Mouse (Mus musculus): ENCODE results near the gene Lysmd1.
"Not testable (repeated sequence)": the region's sequence is repeated elsewhere in the genome, so short reads cannot be mapped to it uniquely, and the experiment has no call there.

The Lysmd1 gene

DNA sequence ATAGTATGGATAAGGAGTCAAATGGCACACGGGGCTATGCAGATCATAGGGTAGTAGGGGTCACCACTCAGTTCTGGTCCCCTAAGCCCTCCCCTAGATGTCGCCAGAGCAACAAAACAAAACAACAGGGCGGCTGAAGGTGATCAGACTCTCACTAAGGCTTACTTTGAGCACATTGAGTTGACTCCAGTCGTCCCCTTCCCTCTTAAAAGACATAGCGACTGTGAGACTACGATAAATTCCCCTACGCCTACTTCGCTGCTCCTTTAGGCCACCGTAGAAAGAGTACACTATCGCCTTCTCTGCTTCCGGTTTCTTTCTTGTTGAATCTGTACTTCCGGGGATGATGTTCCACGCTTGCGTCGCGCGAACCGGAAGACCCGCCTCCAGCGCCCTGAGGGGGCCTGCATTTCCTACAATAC lies at the start of gene Lysmd1, which contains the start of gene Scnm1:
Lysmd1 (plus strand) TSS at position 409 of the 422 bp plus-strand sequence.
Scnm1 (minus strand) TSS at position 332 of the 422 bp plus-strand sequence.
- peak; percentile 96 for DNase-seq (ENCODE audit: low read depth, low spot score)

DNA sequence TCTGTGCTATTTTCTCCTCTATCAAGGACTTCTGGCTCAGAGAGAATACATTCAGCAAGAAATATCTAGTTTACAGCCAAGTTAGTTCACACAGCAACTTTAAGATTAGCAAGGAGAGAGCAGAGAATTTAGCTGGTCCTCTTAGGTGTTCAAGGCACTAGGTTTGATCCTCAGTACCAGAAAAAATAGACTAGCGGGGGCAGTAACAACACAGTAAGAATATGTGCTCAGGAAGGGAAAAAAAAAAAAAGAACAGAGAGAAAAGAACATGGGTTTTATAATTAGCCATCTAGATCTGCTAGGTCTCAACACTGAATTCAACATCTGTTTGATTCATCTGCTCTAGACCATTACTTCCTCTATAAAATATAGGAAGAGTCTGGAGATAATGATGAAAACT lies 45.8 kb upstream of the Lysmd1 start:
- DNase-seq (ENCODE audit: low read depth, low spot score), result no peak

DNA sequence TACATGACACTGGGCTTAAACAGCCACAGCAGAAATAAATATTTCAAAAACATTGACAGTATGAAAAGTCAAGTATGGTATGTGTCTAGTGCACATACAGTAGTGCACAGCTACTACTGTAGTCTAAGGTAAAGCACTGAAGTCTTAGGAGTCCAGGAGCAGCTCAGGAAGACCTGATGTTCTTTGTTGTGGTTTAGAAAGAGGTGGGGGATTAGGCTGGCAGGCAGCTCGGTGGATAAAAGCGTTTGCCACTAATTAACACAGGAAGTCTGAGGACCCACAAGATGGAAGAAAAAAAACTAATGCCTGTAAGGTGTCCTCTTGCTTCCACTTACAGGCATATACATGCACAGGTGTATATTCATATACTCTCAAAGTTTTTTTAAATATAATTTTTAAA lies 33.0 kb upstream of the Lysmd1 start:
- DNase-seq (ENCODE audit: low read depth, low spot score), result peak; percentile 43

DNA sequence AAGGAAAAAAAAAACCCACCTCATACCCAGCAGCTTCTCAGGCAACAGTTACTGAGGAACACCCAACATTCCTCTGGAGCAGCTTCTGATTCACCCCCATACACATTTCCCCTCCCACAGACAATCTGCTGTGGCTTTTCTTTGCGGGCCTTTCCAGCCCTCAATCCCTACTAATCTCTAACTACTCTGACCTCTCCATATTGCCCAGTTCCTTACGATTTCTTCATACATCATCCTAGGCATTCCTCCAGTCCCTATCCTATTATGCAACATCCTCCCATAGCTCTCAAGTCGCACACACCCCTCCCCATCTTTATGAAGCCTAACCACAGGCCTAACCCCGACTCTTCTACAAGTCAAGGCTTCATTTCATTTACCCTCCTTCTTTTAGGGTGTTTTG lies 28.8 kb upstream of the Lysmd1 start:
- DNase-seq (ENCODE audit: low read depth, low spot score), result no peak

DNA sequence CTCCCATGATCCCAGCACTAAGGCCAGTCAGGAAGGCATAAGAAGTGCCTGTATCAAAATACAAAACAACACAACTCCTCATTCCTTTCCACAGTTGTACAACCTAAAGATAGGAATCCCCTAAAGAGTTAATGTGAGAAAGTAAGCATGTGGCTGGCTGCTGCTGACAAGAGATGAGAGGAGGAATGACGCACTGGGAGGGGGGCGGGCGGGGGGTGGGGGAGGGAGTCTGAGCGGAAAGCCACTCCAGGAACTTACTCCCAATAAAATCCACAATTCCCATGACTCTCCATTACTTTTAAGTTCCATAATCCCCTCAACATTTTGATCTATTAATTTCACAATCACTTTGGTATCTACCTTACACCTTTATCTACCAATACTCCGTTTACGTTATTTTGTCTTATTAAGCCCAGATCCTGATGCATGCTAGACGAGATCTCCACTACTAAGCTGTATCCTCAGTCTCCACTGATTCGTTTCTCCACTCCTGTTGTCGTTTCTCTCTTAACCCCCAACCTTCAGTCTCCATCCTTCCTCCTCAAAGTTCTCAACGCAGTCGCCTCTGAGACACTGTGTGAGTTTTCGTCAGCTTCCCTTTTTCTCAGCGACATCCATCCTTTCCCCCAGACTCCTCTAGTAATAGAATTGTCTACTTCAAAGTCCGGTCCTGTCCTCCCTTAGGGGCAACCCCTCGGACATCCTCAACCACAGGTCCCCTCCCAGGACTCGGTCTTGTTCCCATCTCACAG lies 28.1 kb upstream of the Lysmd1 start:
- peak; percentile 22 for DNase-seq (ENCODE audit: low read depth, low spot score)

DNA sequence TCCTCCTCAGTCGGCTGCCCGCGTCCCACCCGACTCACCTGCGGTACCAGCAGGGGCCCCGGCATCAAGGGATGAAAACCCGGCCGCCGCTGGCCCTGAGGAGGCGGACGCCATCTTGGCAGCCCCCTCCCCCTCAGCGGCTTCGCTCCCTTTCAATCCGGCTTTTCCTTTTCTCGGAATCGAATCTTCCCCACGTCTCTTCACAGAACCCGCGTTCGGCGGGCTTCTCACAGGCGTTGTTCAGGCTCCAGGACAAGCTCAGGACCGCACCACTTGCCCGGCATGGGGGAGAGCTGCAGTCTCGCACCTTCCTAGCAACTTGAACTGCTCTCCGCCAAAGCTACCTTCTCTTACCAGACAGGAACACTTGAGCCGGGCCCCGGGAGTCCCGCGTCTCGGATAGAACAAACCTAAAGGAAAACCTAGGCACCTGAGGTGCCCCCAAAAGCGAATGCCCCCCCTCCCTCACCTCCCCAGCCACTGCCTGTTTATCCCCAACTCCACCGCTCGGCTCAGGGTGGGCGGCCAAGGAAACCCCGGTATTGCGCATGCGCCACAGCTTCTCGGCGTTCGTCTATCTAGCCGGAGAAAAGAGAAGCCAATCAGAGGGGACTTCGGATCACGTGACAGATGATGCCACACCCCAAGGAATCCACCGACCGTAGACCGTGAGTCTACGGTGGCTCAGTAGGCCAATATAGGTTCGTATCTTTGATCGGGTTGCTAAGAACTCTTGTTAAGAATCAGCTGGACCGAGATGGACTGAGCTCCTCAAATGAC lies 27.4 kb upstream of the Lysmd1 start, which contains the start of gene Pip5k1a:
Pip5k1a (minus strand) TSS at position 593 of the 780 bp plus-strand sequence.
- DNase-seq (ENCODE audit: low read depth, low spot score), result peak; percentile 99

DNA sequence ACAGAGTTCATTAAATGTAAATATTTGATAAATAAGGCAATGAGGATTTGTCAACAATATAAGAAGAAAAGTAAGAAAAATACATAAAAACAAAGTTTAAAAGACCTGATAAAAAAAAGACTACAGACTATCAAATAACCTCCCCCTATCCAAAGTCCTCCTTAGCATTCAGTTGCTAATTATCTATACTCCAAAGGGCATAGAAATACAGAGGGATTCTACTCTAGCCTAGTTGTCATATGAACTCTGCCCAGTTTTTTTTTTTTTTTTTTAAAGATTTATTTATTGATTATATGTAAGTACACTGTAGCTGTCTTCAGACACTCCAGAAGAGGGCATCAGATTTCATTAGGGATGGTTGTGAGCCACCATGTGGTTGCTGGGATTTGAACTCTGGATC lies 26.6 kb upstream of the Lysmd1 start:
- not testable (repeated sequence) for DNase-seq (ENCODE audit: low read depth, low spot score)

DNA sequence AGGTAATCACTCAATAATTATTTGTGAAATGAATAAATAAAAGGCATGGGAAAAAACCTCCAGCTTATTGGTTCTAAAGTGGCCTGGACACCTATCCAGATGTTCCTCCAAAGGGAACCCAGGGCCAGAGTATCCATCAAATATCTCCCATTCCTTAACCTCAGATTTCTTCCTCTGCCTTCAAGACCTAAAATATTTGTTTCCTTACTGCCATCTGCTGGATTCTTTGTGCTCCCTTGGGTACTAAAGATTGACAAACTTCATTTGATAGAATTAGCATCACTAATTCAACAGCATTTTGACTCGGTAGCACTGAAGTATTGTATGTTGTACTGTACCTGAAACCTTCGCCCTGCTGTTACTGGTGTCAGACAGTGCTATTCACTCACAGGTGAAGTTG lies 26.0 kb upstream of the Lysmd1 start:
- DNase-seq (ENCODE audit: low read depth, low spot score), result peak; percentile 43

DNA sequence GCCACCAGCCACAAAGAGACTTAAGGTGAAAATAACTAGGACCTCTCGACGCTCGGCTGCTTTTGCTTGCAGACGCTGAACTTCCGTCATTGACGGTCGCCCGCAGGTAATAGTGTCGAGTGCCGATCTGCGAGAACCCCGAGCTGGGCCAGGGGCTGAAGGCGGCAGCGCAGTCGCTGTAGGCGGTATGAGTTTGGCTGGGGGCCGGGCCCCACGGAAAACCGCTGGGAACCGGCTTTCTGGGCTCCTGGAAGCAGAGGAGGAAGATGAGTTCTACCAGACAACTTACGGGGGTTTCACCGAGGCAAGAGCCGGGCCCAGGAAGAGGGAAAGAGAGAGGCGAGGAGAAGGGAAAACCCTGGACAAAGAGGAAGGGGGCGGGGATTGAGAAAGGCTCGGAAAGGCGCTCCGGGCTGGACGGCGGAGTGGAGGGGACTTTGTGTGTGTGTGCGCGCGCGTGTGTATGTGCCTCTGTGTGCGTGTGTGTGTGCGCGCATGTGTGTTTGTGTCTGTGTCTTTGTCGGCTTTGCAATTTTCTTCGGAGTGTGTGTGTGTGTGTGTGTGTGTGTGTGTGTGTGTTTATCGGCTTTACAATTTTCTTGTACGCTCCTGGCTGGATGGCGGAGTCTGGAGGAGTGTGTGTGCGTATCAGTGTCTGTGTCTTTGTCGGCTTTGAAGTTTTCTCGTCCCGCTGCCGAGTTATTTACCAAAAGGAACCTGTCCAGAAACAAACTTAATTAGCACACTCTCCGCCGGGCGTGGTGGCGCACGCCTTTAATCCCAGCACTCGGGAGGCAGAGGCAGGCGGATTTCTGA lies 22.8 kb upstream of the Lysmd1 start, which contains the start of gene Vps72:
Vps72 (plus strand) TSS at position 112 of the 816 bp plus-strand sequence.
- DNase-seq (ENCODE audit: low read depth, low spot score), result peak; percentile 94

DNA sequence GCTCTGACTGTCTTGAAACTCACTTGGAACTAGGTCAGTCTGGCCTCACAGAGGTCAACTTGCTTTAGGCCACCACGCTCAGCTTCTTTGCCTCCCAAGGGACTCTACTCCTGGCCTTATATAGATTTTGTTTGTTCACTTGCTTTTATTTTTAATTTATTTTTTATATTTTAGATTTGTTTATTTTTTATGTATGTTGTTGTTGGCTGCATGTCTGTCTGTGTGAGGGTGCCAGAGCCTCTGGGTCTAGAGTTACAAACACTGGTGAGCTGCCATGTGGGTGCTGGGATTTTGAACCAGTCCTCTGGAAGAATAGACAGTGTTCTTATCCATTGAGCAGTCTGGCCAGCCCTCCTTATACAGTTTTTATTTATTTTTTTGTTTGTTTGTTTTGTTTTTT lies 21.1 kb upstream of the Lysmd1 start:
- DNase-seq (ENCODE audit: low read depth, low spot score), result no peak

DNA sequence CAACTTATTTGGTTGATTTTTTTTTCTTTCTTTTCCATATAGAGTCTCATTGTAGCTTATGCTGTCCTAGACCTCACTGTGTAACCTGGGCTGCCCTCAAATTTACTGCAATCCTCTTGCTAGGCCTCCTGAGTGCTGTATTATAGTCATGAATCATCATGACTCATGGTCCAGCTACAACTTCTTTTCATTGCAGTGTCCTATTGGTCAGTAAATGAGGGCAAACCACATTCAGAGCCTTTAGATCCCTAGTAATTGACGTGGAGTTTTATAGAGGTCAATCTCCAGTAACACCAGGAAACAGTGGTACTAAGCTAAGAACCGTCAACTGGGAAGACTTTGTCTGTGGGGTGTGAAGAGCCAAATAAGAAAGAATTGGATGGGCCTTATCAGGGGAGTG lies 16.1 kb upstream of the Lysmd1 start:
- DNase-seq (ENCODE audit: low read depth, low spot score), result no peak

DNA sequence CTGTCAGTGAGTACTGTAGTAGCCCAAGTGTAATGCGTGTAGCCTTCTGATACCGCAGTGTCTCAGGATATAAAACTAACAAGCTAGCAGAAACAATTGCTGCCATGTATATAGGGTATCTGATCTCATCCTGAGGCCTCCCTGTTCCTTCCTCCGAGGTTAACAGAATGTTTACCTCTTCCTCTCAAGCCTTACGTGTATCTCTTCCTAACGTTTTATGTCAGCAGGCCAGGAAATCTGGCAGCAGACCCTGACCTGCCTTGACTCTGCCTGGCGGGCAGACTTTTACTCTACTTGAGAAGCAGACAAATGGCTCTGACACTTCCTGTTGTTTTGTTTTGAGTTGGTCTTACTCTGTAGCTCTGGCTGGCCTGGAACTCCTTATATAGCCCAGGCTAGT lies 12.3 kb upstream of the Lysmd1 start:
- DNase-seq (ENCODE audit: low read depth, low spot score), result no peak

DNA sequence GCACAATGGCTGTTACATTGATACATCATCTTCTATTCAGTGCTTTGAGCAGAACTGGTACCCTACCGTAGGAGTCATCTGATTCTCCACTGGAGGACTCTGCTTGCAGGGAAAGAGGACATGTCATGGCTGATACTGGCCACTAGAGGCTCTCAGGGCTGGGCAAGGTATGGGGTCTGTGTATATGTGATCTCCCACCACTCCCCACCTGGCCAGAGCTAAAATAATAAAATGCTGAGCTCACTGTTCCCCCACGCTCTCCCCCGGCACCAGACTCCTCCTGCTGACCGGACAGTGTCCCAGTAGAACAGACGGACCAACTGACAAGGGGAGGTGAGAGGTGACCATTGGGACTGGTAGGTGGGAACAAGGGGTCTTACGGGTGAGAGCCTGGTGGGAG lies 9.6 kb upstream of the Lysmd1 start, which contains the start of gene Tmod4:
Tmod4 (plus strand) TSS at position 231 of the 400 bp plus-strand sequence.
- DNase-seq (ENCODE audit: low read depth, low spot score), result peak; percentile 47

DNA sequence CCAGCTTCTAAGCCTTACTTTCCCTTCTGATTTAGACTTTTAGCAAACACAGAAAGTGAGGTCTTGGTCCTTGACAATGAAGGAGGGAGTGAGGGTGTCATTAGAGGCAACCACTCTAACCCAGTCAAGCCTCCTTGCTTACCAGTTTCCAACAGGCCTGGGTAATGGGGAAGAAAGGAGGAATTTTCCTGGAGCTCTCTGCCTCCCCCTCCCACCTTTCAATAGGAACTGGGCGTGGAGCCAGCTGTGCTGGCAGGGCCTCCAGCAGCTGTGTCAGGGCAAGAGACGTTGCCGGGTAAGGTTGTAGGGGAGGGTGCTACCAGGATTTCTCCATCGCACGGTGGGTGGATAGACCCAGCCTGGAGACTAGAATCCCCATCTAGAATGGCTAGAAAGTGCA lies 8.9 kb upstream of the Lysmd1 start:
- DNase-seq (ENCODE audit: low read depth, low spot score), result no peak

DNA sequence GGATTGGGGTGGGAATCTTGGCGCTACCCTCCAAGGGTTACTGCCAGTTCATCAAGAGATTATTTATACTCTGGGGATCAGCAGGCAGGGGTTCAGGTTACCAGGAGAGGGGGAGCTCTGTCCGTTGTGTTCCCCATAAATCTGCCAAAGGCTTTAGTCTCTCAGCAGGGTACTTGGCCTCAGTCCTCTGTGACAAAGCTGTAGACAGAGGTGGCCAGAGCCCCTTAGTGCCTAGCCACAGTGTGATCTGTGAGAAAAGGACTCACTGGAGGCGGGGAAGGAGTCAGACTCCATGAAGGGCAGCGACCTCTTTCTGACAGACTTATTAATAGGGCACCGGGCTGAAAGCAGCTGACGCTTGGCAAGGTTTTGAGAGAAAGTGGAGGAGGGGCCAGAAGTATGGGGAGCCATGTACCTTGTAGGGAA lies 4.6 kb upstream of the Lysmd1 start:
- DNase-seq (ENCODE audit: low read depth, low spot score), result no peak

DNA sequence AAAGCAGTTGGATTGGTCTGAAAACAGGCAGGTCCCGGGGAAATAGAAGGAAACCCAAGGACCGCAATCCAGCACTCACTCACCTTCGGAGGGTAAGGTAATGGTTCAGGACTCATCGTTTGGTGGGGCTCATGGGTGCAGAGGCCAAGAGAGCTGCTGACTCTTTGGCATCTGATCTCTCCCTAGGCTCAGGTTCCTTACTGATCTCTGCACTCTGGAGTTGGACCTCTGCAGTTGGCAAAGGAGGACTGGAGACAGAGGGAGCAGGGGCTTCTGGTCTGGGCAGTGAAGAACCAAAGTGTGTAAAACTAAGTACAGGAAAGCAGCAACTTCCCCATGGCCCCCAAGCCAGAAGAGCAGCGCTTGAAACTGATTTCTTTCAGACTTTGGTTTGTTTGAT lies 3.8 kb upstream of the Lysmd1 start:
- DNase-seq (ENCODE audit: low read depth, low spot score), result no peak

DNA sequence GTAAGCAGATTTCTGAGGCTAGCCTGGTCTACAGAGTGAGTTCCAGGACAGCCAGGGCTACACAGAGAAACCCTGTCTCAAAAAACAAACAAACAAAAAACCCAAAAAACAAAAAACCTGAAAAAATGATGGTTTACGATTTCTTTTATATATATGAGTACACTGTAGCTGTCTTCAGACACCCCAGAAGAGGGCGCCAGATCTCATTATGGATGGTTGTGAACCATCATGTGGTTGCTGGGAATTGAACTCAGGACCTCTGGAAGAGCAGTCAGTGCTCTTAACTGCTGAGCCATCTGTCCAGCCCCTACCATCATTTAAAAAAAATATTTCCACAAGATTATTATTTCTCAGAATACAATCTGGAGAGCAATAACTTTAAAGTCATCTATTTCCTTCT lies 1.5 kb upstream of the Lysmd1 start:
- DNase-seq (ENCODE audit: low read depth, low spot score), result not testable (repeated sequence)

DNA sequence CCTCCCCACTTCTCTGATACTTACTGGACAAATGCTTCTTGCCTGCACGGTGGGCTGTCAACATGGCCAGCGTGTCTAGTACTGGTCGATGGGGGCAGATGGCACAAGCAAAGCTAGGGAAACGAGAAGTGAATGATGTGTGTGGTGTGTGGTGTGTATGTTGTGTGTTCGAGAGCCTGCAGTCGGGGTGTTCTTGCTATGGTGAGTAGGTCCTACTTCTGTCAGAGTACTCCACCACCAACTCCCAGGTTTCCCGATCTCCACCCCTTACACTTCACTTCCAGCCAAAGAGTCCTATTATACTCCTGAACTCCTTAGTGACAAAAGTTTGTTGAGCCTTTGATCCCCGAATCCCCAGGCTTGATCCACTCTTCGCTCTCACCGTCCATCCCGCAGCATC lies 712 bp upstream of the Lysmd1 start:
- DNase-seq (ENCODE audit: low read depth, low spot score), result peak; percentile 13

DNA sequence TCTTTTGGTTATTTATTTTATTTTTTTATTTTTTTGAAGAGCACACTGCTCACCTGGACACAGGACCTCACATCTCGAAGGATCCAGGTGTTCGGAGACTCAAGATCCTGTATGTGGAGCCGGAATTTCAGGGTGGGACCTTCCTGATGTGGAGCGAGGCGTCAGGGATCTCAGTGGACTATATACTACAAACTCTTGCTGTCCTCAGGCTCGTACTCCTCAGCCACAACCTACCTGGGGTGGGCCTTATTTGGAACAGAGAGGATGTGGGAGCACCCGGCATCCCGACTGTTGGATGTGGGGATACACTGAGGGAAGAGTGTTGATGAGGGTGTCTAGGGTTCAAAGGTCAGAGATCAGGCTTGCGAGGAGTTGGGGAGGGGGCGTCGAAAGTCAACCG lies 245 bp downstream of the Lysmd1 start:
- not testable (repeated sequence) for DNase-seq (ENCODE audit: low read depth, low spot score)

DNA sequence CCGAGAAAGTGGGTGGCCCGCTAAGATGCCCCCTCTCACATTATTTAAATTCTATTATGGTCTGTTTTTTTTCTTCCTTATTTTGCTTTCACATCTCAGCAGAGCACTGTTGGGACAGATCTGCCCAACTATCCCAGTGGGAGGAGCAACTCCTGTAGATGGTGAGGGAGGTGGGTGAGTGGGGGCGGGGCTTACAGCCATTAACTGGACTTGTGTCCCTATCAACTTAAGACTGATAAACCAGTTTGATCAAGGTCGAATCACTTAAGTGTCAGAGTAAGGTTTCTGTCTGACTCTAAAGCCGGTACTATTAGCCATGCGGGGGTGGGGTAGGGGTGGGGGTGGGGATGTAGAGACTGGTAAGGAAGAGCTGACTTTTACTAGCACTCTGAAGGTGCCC lies 1.1 kb downstream of the Lysmd1 start:
- DNase-seq (ENCODE audit: low read depth, low spot score), result peak; percentile 52

DNA sequence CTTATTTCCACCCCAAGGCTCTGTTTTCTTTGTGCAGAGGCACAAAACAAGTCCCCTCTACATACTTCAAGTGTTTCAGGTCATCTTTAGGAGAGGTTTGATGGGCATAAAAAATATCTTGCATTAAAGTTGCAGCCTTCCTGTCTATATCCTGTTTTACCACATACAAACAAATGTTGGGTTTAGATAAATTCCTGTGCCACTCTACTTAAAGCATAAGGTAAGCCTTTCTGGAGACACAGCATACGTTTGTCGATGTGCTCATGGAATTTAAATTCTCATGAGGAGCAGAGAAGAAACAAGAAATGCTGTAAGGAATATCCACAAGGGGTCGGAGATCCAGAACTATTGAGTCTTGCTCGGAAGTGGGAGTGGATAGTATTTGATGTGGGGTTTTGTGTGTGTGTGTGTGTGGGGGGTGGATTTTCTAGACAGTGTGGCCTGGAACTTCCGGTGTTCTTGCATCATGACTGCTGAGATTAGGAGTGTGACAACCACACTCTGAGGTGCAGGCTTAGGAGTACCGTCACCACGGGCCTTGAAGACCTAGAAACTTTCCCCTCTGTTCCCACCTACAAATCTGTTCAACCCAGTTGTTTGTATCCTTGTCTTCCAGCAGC lies 1.7 kb downstream of the Lysmd1 start:
- DNase-seq (ENCODE audit: low read depth, low spot score), result peak; percentile 86
